Mouse (Mus musculus): Measurements from ENCODE around the gene Kif24.

Gene Kif24

GRCm38 (mm10) chr4:41406597-41406996 is 58.1 kb downstream of the Kif24 start:
- in situ Hi-C loops (cut with MboI, MseI) = no loop called here

GRCm38 (mm10) chr4:41401573-41401972 is 63.1 kb downstream of the Kif24 start:
- in situ Hi-C loops (cut with MboI, MseI) = no loop called here

GRCm38 (mm10) chr4:41401167-41401566 is 63.5 kb downstream of the Kif24 start:
- in situ Hi-C loops (cut with MboI, MseI) = no loop called here

- in situ Hi-C loops (cut with MboI, MseI) = no loop called here
These were observed 64.8 kb downstream of the Kif24 start for GRCm38 (mm10) chr4:41399904-41400303.

GRCm38 (mm10) chr4:41398353-41398752 is 66.3 kb downstream of the Kif24 start:
- in situ Hi-C loops (cut with MboI, MseI) = no loop called here

- in situ Hi-C loops (cut with MboI, MseI) = no loop called here
These were observed 70.0 kb downstream of the Kif24 start for GRCm38 (mm10) chr4:41394651-41395050.

- in situ Hi-C loops (cut with MboI, MseI) = no loop called here
These were observed 73.7 kb downstream of the Kif24 start for GRCm38 (mm10) chr4:41391015-41391414.

- in situ Hi-C loops (cut with MboI, MseI) = no loop called here
These were observed 74.6 kb downstream of the Kif24 start for GRCm38 (mm10) chr4:41390122-41390521.

- in situ Hi-C loops (cut with MboI, MseI) = no loop called here
These were observed 75.4 kb downstream of the Kif24 start for GRCm38 (mm10) chr4:41389240-41389639.

- in situ Hi-C loops (cut with MboI, MseI) = no loop called here
These were observed 76.1 kb downstream of the Kif24 start for GRCm38 (mm10) chr4:41388616-41389015.

GRCm38 (mm10) chr4:41387755-41388469 is 76.8 kb downstream of the Kif24 start:
- in situ Hi-C loops (cut with MboI, MseI) = no loop called here

GRCm38 (mm10) chr4:41386412-41386975 is 78.2 kb downstream of the Kif24 start:
- in situ Hi-C loops (cut with MboI, MseI) = no loop called here

GRCm38 (mm10) chr4:41381213-41381950 is 83.3 kb downstream of the Kif24 start:
- in situ Hi-C loops (cut with MboI, MseI) = no loop called here

GRCm38 (mm10) chr4:41377567-41377966 is 87.1 kb downstream of the Kif24 start:
- in situ Hi-C loops (cut with MboI, MseI) = no loop called here

- in situ Hi-C loops (cut with MboI, MseI) = no loop called here
These were observed 94.8 kb downstream of the Kif24 start for GRCm38 (mm10) chr4:41369702-41370437.

GRCm38 (mm10) chr4:41368198-41368597 is 96.5 kb downstream of the Kif24 start:
- in situ Hi-C loops (cut with MboI, MseI) = no loop called here

- in situ Hi-C loops (cut with MboI, MseI) = no loop called here
These were observed 103.6 kb downstream of the Kif24 start for GRCm38 (mm10) chr4:41361059-41361458.

- in situ Hi-C loops (cut with MboI, MseI) = no loop called here
These were observed 105.3 kb downstream of the Kif24 start for GRCm38 (mm10) chr4:41359358-41359757.

- in situ Hi-C loops (cut with MboI, MseI) = no loop called here
These were observed 106.0 kb downstream of the Kif24 start for GRCm38 (mm10) chr4:41358669-41359068.

GRCm38 (mm10) chr4:41357154-41357553 is 107.5 kb downstream of the Kif24 start:
- in situ Hi-C loops (cut with MboI, MseI) = no loop called here

GRCm38 (mm10) chr4:41353265-41353664 is 111.4 kb downstream of the Kif24 start:
- in situ Hi-C loops (cut with MboI, MseI) = no loop called here

GRCm38 (mm10) chr4:41352758-41353157 is 111.9 kb downstream of the Kif24 start:
- in situ Hi-C loops (cut with MboI, MseI) = no loop called here
